Mouse (Mus musculus) E14TG2a.4 (cell line): ENCODE results near the gene Rhod.

ENCODE experiments used
- CTCF ChIP-seq: conservative IDR thresholded peaks from 2 replicates; pipeline ENCODE4 v1.5.1; 2014; ENCODE audit warnings: low read length
- NANOG ChIP-seq: IDR thresholded peaks from 2 replicates; pipeline ENCODE4 v1.6.1; 2014; ENCODE audit warnings: borderline replicate concordance, low read length, mixed read lengths
- POU5F1 ChIP-seq: IDR thresholded peaks from 2 replicates; pipeline ENCODE4 v1.6.1; 2014; ENCODE audit warnings: low read length, borderline replicate concordance

- TF ChIP-seq CTCF (peak; percentile 96), POU5F1 (no peak), NANOG (no peak)
Measured at GRCm38 (mm10) chr19:4456227-4456626, 17.0 kb upstream of the Rhod start.
